Mouse (Mus musculus) kidney, embryonic 15.5 days (tissue): ENCODE measurements around the gene Zfp318. TPM values are rescaled to one million over a fixed set of nuclear protein-coding genes. Genes with fewer than 3 reads are reported as not detected.

ENCODE experiments used
- ATAC-seq: fragments of 200-750 bp; cut with Nextera tagmentation; replicated peaks from 2 replicates; pipeline ENCODE4 v1.8.0; 2017; ENCODE audit warnings: moderate TSS enrichment; ENCODE audit not compliant: low FRiP score
- H3K27ac ChIP-seq: fragments of 300-500 bp; sonication (generic); 2 replicates; pipeline ENCODE4 v1.5.1; 2015; ENCODE audit warnings: mild to moderate bottlenecking, inconsistent platforms
- H3K27me3 ChIP-seq: fragments of 300-500 bp; sonication (generic); 2 replicates; pipeline ENCODE4 v1.6.1; 2015; ENCODE audit warnings: inconsistent platforms
- H3K36me3 ChIP-seq: fragments of 300-500 bp; sonication (generic); 2 replicates; pipeline ENCODE4 v1.6.1; 2015; ENCODE audit warnings: inconsistent platforms
- H3K4me1 ChIP-seq: fragments of 300-500 bp; sonication (generic); 2 replicates; pipeline ENCODE4 v1.6.1; 2015; ENCODE audit warnings: inconsistent platforms
- H3K4me2 ChIP-seq: fragments of 300-500 bp; sonication (generic); 2 replicates; pipeline ENCODE4 v1.6.1; 2015; ENCODE audit warnings: moderate library complexity, mild to moderate bottlenecking, inconsistent platforms
- H3K4me3 ChIP-seq: fragments of 300-500 bp; sonication (generic); replicated peaks from 2 replicates; pipeline ENCODE4 v1.5.1; 2015; ENCODE audit warnings: mild to moderate bottlenecking, inconsistent platforms
- H3K9ac ChIP-seq: fragments of 300-500 bp; sonication (generic); 2 replicates; pipeline ENCODE4 v1.6.1; 2015; ENCODE audit warnings: mild to moderate bottlenecking, inconsistent platforms
- H3K9me3 ChIP-seq: fragments of 300-500 bp; sonication (generic); replicated peaks from 2 replicates; pipeline ENCODE4 v1.6.1; 2016; ENCODE audit warnings: inconsistent platforms
- WGBS: fragments of 180-500 bp; shearing (Covaris S2); methylation state at CpG from one replicate; pipeline ENCODE4 v1.1.7; 2015; ENCODE audit warnings: mixed read lengths; 5-methylcytosine and 5-hydroxymethylcytosine counted together
- polyA plus RNA-seq: library from polyadenylated mRNA; unstranded; fragments of >200 nt; fragmentation: Nextera tagmentation; extraction: Ambion mirVana; gene quantifications from 2 replicates; pipeline ENCODE4 v1.2.1, GENCODE M21; 2015

Zfp318 gene
- polyA plus RNA-seq: 9.9 and 10.3 TPM in 2 replicates

- peaks cover 14% of the 10 kb centered on the region for H3K4me1 ChIP-seq
- H3K27me3 ChIP-seq: no peaks in the 10 kb centered on the region
- peaks cover 17% of the 10 kb centered on the region for H3K36me3 ChIP-seq
- H3K4me2 ChIP-seq: peak within 1 kb of the TSS; percentile 82
- WGBS: 0% methylated on average over 87 of the region's 105 CpGs
- peak within 1 kb of the TSS; percentile 93 for H3K9ac ChIP-seq
- peak within 1 kb of the TSS; percentile 94 for H3K4me3 ChIP-seq
- peak; percentile 98 for ATAC-seq
- H3K9me3 ChIP-seq: no peaks in the 10 kb centered on the region
- peak within 1 kb of the TSS; percentile 90 for H3K27ac ChIP-seq
Observed at GRCm38 (mm10) chr17:46383294-46384060, at the start of gene Zfp318. TSS of gene Zfp318 (plus strand) at chr17:46383731.

- no peak overlapping the region for H3K27ac ChIP-seq
- H3K4me2 ChIP-seq: no peak overlapping the region
- no peak for ATAC-seq
- WGBS: 19% methylated on average over 5 of the region's 5 CpGs
- no peaks in the 10 kb centered on the region for H3K4me1 ChIP-seq
- H3K27me3 ChIP-seq: 0 out of 2 replicates have a peak, but pooled peaks cover 6% of the 10 kb centered on the region
- no peaks in the 10 kb centered on the region for H3K9me3 ChIP-seq
- no peak overlapping the region for H3K4me3 ChIP-seq
- H3K9ac ChIP-seq: no peak overlapping the region
- H3K36me3 ChIP-seq: no peaks in the 10 kb centered on the region
Observed at GRCm38 (mm10) chr17:46336475-46336874, 47.1 kb upstream of the Zfp318 start.

- 83% methylated on average over 7 of the region's 7 CpGs for WGBS
- ATAC-seq: no peak
Observed at GRCm38 (mm10) chr17:46341208-46341607, 42.3 kb upstream of the Zfp318 start.

DNA sequence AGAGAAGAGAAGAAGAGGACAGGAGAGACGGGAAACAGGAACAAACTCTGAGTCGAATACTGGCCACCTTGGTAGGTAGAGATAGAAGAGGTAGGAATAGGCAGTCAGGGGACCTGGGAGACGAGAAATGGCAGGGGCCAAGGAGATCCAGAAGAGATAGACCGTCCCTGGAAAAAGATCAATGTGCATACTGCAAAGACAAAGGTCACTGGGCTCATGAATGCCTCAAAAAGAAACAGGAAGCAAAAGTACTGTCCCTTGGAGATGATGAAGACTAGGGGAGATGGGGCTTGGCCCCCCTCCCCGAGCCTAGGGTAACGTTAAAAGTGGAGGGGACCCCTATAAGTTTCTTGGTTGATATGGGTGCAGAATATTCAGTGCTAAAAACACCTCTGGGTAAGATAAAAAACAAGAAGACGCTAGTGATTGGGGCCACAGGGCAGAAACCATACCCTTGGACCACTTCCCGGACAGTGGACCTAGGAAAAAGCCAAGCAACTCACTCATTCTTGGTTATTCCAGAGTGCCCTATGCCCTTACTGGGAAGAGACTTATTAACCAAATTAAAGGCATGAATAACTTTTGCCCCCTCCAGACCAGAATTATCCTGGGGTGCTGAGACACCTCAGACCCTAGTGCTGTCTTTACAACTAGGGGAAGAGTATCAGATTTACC lies 32.4 kb upstream of the Zfp318 start:
- H3K4me3 ChIP-seq: no peak overlapping the region
- no peaks in the 10 kb centered on the region for H3K27me3 ChIP-seq
- H3K4me2 ChIP-seq: no peak overlapping the region
- H3K9ac ChIP-seq: no peak overlapping the region
- no peak for ATAC-seq
- H3K9me3 ChIP-seq: no peaks in the 10 kb centered on the region; the same call in 1 of the 2 replicates
- 84% methylated on average over 8 of the region's 8 CpGs for WGBS
- H3K36me3 ChIP-seq: no peaks in the 10 kb centered on the region
- H3K4me1 ChIP-seq: no peaks in the 10 kb centered on the region
- no peak overlapping the region for H3K27ac ChIP-seq

More at GRCm38 (mm10) chr17:46341208-46341607, 42.3 kb upstream of the Zfp318 start:
- no peak overlapping the region for H3K27ac ChIP-seq
- H3K4me1 ChIP-seq: no peaks in the 10 kb centered on the region
- H3K27me3 ChIP-seq: no peaks in the 10 kb centered on the region
- H3K4me2 ChIP-seq: no peak overlapping the region
- H3K36me3 ChIP-seq: no peaks in the 10 kb centered on the region
- H3K9me3 ChIP-seq: peaks cover 10% of the 10 kb centered on the region
- no peak overlapping the region for H3K9ac ChIP-seq
- no peak overlapping the region for H3K4me3 ChIP-seq

DNA sequence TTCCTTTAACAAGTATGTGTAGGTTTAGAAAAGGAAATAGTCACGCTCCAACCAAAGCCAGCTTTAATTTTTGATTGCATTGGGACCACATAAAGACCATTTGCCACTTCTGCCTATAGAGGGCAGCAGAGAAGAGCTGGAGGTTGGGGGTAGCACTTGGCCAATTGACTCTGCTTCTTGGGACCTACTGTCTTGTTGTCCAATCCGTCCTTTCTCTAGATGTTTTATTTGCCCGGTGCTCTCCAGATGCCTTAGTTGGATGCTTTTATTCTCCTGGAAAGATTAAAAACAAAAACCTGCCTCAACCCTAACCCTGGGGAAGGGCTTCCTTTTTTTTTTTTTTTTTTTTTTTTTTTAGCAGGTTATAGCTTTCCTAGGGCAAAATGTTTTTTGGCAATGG lies 11.7 kb upstream of the Zfp318 start:
- no peak overlapping the region for H3K4me2 ChIP-seq
- no peak overlapping the region for H3K27ac ChIP-seq
- ATAC-seq: no peak
- H3K4me1 ChIP-seq: no peaks in the 10 kb centered on the region
- H3K27me3 ChIP-seq: no peaks in the 10 kb centered on the region
- H3K9me3 ChIP-seq: peaks cover 5% of the 10 kb centered on the region; the same call in 1 of the 2 replicates
- H3K4me3 ChIP-seq: no peak overlapping the region
- no peaks in the 10 kb centered on the region for H3K36me3 ChIP-seq
- 71% methylated on average over 3 of the region's 3 CpGs for WGBS
- H3K9ac ChIP-seq: no peak overlapping the region

DNA sequence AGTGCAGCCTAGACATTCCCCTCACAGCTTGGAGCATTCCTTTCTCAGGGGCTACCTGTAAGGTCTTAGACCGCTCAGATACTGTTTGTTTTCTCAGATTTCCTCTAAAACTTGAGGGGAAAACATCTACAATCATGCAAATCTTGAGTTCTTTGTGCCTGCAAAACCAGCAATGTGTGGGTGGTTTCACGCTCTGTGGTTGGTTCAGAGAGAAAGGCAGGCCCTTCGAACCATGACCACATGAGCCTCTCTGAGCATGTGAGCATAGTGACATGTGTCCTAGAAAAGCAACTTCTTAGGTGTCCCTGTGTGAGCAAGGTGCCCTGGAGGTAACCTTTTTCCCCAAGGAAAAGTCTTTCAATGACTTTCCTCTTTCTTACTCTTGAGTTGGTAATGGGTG lies 5.0 kb upstream of the Zfp318 start:
- H3K4me1 ChIP-seq: 0 out of 2 replicates have a peak, but pooled peaks cover 3% of the 10 kb centered on the region

GRCm38 (mm10) chr17:46384061-46384801 lies 700 bp downstream of the Zfp318 start:
- peaks cover 23% of the 10 kb centered on the region for H3K36me3 ChIP-seq
- H3K27ac ChIP-seq: peak overlapping the region; percentile 90
- H3K4me3 ChIP-seq: peak overlapping the region; percentile 94
- peak overlapping the region; percentile 93 for H3K9ac ChIP-seq
- WGBS: under 1% methylated on average over 65 of the region's 70 CpGs
- no peaks in the 10 kb centered on the region for H3K27me3 ChIP-seq
- ATAC-seq: peak; percentile 12; the same call in 1 of the 2 replicates
- H3K4me2 ChIP-seq: peak overlapping the region; percentile 82
- peaks cover 14% of the 10 kb centered on the region for H3K4me1 ChIP-seq
- H3K9me3 ChIP-seq: no peaks in the 10 kb centered on the region

More for the DNA sequence above, 5.0 kb upstream of the Zfp318 start:
- no peak for ATAC-seq
- Histone ChIP-seq H3K9me3 (no peaks in the 10 kb centered on the region), H3K4me2 (no peak overlapping the region), H3K27ac (no peak overlapping the region), H3K27me3 (no peaks in the 10 kb centered on the region), H3K36me3 (no peaks in the 10 kb centered on the region), H3K9ac (no peak overlapping the region), H3K4me3 (no peak overlapping the region)
- WGBS: 83% methylated on average over 3 of the region's 3 CpGs

GRCm38 (mm10) chr17:46388200-46388599 lies 4.7 kb downstream of the Zfp318 start:
- Histone ChIP-seq H3K4me2 (no peak overlapping the region), H3K27ac (no peak overlapping the region), H3K4me3 (no peak overlapping the region), H3K36me3 (peaks cover 44% of the 10 kb centered on the region), H3K9me3 (no peaks in the 10 kb centered on the region), H3K27me3 (no peaks in the 10 kb centered on the region), H3K4me1 (peaks cover 11% of the 10 kb centered on the region), H3K9ac (no peak overlapping the region)
- 69% methylated on average over 3 of the region's 3 CpGs for WGBS
- no peak for ATAC-seq

DNA sequence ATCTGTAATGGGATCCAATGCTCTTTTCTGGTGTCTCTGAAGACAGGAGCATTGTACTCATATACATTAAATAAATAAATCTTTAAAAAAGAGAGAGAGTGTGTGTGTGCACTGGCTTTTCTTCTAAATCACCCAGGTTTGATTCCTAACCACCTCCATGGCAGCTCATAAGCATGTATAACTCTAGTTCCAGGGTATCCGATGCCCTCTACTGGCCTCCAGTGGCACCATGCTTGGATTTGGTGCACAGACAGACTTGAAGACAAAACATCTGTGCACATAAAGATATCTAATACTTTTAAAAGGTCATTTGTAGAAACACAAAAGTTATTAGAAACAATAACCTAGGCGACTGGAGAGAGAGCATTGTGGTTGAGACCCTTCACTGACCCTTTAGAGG lies 9.5 kb downstream of the Zfp318 start:
- H3K27ac ChIP-seq: no peak overlapping the region
- WGBS: 45% methylated on average over 2 of the region's 2 CpGs
- H3K36me3 ChIP-seq: peaks cover 72% of the 10 kb centered on the region
- H3K9me3 ChIP-seq: no peaks in the 10 kb centered on the region
- no peak overlapping the region for H3K9ac ChIP-seq
- H3K4me1 ChIP-seq: no peaks in the 10 kb centered on the region
- no peaks in the 10 kb centered on the region for H3K27me3 ChIP-seq
- no peak overlapping the region for H3K4me2 ChIP-seq
- no peak overlapping the region for H3K4me3 ChIP-seq
- no peak for ATAC-seq

DNA sequence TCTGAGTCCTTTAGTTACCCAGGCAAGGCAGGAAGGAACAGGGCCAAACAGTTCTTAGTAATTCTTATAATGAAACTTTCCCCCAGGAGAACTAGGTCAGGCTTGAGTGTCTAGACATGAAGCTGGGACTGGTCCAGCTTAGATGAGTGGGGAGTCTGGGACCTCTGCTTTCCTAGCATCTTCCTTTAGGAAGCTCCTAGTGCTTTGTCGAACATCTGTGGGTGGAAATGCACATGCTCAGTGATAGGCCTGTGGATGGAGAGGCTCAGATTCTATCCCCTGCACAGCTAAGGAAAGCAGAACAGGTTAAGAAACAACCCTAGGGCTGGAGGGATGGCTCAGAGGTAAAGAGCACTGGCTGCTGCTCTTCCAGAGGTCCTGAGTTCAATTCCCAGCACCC lies 11.1 kb downstream of the Zfp318 start:
- no peak for ATAC-seq
- WGBS: 84% methylated on average over 1 of the region's 1 CpGs
- Histone ChIP-seq H3K4me2 (no peak overlapping the region), H3K36me3 (peaks cover 73% of the 10 kb centered on the region), H3K27ac (no peak overlapping the region), H3K9ac (no peak overlapping the region), H3K4me1 (no peaks in the 10 kb centered on the region), H3K9me3 (no peaks in the 10 kb centered on the region), H3K27me3 (no peaks in the 10 kb centered on the region), H3K4me3 (no peak overlapping the region)

DNA sequence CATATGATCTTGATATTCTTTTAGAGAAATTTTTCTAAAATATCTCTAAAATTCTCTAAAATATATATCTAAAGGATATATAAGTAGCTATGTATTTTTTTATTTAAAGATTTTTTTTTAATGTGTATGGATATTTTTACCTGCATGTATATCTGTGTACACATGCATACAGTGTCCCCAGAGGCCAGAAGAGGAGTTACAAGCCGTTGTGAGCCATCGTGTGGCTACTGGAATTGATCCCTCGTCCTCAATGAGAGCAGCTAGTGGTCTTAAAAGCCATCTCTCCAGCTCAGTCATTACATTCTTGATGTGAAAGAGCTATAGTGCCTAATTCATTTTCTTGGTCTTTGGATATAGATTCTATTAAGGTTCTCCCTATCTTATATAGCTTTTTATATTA lies 24.9 kb downstream of the Zfp318 start:
- Histone ChIP-seq H3K27ac (no peak overlapping the region), H3K9ac (no peak overlapping the region), H3K27me3 (no peaks in the 10 kb centered on the region), H3K36me3 (peaks cover 86% of the 10 kb centered on the region), H3K4me3 (no peak overlapping the region), H3K4me2 (no peak overlapping the region), H3K4me1 (no peaks in the 10 kb centered on the region), H3K9me3 (no peaks in the 10 kb centered on the region)
- 46% methylated on average over 3 of the region's 3 CpGs for WGBS
- no peak for ATAC-seq

GRCm38 (mm10) chr17:46418628-46419027 lies 35.1 kb downstream of the Zfp318 start:
- H3K27me3 ChIP-seq: no peaks in the 10 kb centered on the region
- no peak overlapping the region for H3K4me2 ChIP-seq
- WGBS: 76% methylated on average over 5 of the region's 5 CpGs
- H3K4me3 ChIP-seq: no peak overlapping the region
- H3K9ac ChIP-seq: no peak overlapping the region
- no peaks in the 10 kb centered on the region for H3K9me3 ChIP-seq
- ATAC-seq: no peak
- H3K4me1 ChIP-seq: no peaks in the 10 kb centered on the region
- H3K36me3 ChIP-seq: peaks cover 7% of the 10 kb centered on the region
- no peak overlapping the region for H3K27ac ChIP-seq
